Mouse (Mus musculus) liver, embryonic 15.5 days (tissue): ENCODE data around the gene Epn1. TPM values are rescaled to one million over a fixed set of nuclear protein-coding genes. Genes with fewer than 3 reads are reported as not detected.

Experiments used
- ATAC-seq: fragments of 200-750 bp; cut with Nextera tagmentation; 2 replicates; pipeline ENCODE4 v1.8.0; 2017; ENCODE audit warnings: moderate number of reproducible peaks, mild to moderate bottlenecking, moderate library complexity; ENCODE audit not compliant: insufficient read depth
- H3K27ac ChIP-seq: fragments of 300-500 bp; sonication (generic); replicated peaks from 2 replicates; pipeline ENCODE4 v1.5.1; 2015; ENCODE audit warnings: mild to moderate bottlenecking, inconsistent platforms
- H3K27me3 ChIP-seq: fragments of 300-500 bp; sonication (generic); 2 replicates; pipeline ENCODE4 v1.6.1; 2015; ENCODE audit warnings: mild to moderate bottlenecking, inconsistent platforms
- H3K36me3 ChIP-seq: fragments of 300-500 bp; sonication (generic); replicated peaks from 2 replicates; pipeline ENCODE4 v1.6.1; 2015; ENCODE audit warnings: moderate library complexity, mild to moderate bottlenecking, inconsistent platforms
- H3K4me1 ChIP-seq: fragments of 300-500 bp; sonication (generic); replicated peaks from 2 replicates; pipeline ENCODE4 v1.6.1; 2015; ENCODE audit warnings: inconsistent platforms
- H3K4me2 ChIP-seq: fragments of 300-500 bp; sonication (generic); 2 replicates; pipeline ENCODE4 v1.6.1; 2015; ENCODE audit warnings: moderate library complexity, mild to moderate bottlenecking, inconsistent platforms
- H3K4me3 ChIP-seq: fragments of 300-500 bp; sonication (generic); replicated peaks from 2 replicates; pipeline ENCODE4 v1.5.1; 2015; ENCODE audit warnings: mild to moderate bottlenecking, inconsistent platforms
- H3K9ac ChIP-seq: fragments of 300-500 bp; sonication (generic); 2 replicates; pipeline ENCODE4 v1.6.1; 2015; ENCODE audit warnings: moderate library complexity, mild to moderate bottlenecking, inconsistent platforms
- H3K9me3 ChIP-seq: fragments of 300-500 bp; sonication (generic); replicated peaks from 2 replicates; pipeline ENCODE4 v1.6.1; 2016; ENCODE audit warnings: inconsistent platforms
- WGBS: fragments of 180-500 bp; shearing (Covaris S2); methylation state at CpG from one replicate; pipeline ENCODE4 v1.1.7; 2015; ENCODE audit warnings: mixed read lengths; ENCODE audit not compliant: insufficient replicate concordance; 5-methylcytosine and 5-hydroxymethylcytosine counted together
- polyA plus RNA-seq: library from polyadenylated mRNA; unstranded; fragments of >200 nt; fragmentation: Nextera tagmentation; extraction: Ambion mirVana; gene quantifications from 2 replicates; pipeline ENCODE4 v1.2.1, GENCODE M21; 2015

Epn1 gene
- polyA plus RNA-seq, 1 experiment from 2014 or later = 49.2 TPM

GRCm38 (mm10) chr7:5098769-5099168, 18.7 kb downstream of the Epn1 start:
- no peak overlapping the region for H3K27ac ChIP-seq
- peaks cover 55% of the 10 kb centered on the region for H3K36me3 ChIP-seq
- no peaks in the 10 kb centered on the region for H3K9me3 ChIP-seq
- H3K4me3 ChIP-seq = no peak overlapping the region
- WGBS = 81% methylated on average over 5 of the region's 5 CpGs
- H3K27me3 ChIP-seq = no peaks in the 10 kb centered on the region
- H3K4me2 ChIP-seq = no peak overlapping the region
- no peak overlapping the region for H3K9ac ChIP-seq
- no peaks in the 10 kb centered on the region for H3K4me1 ChIP-seq
- ATAC-seq = no peak

GRCm38 (mm10) chr7:5099796-5100195, 19.8 kb downstream of the Epn1 start:
- no peak for ATAC-seq
- H3K9me3 ChIP-seq = no peaks in the 10 kb centered on the region
- no peak overlapping the region for H3K27ac ChIP-seq
- no peak overlapping the region for H3K9ac ChIP-seq
- H3K36me3 ChIP-seq = peaks cover 45% of the 10 kb centered on the region
- no peaks in the 10 kb centered on the region for H3K27me3 ChIP-seq
- no peak overlapping the region for H3K4me2 ChIP-seq
- WGBS = 73% methylated on average over 3 of the region's 3 CpGs
- no peaks in the 10 kb centered on the region for H3K4me1 ChIP-seq
- H3K4me3 ChIP-seq = no peak overlapping the region

GRCm38 (mm10) chr7:5101066-5101663, 21.1 kb downstream of the Epn1 start:
- Histone ChIP-seq H3K9ac (no peak overlapping the region), H3K4me3 (no peak overlapping the region), H3K36me3 (peaks cover 31% of the 10 kb centered on the region), H3K9me3 (no peaks in the 10 kb centered on the region), H3K4me2 (no peak overlapping the region), H3K4me1 (no peaks in the 10 kb centered on the region), H3K27ac (no peak overlapping the region), H3K27me3 (no peaks in the 10 kb centered on the region)
- peak; percentile 33 for ATAC-seq
- 31% methylated on average over 10 of the region's 10 CpGs for WGBS

GRCm38 (mm10) chr7:5102564-5102963, 22.5 kb downstream of the Epn1 start:
- ATAC-seq = no peak
- no peaks in the 10 kb centered on the region for H3K9me3 ChIP-seq
- no peaks in the 10 kb centered on the region for H3K27me3 ChIP-seq
- H3K4me1 ChIP-seq = no peaks in the 10 kb centered on the region
- H3K9ac ChIP-seq = no peak overlapping the region
- H3K36me3 ChIP-seq = peaks cover 17% of the 10 kb centered on the region
- 71% methylated on average over 2 of the region's 2 CpGs for WGBS
- no peak overlapping the region for H3K4me3 ChIP-seq
- no peak overlapping the region for H3K4me2 ChIP-seq
- H3K27ac ChIP-seq = no peak overlapping the region

GRCm38 (mm10) chr7:5108272-5108671, 28.2 kb downstream of the Epn1 start:
- Histone ChIP-seq H3K4me3 (no peak overlapping the region), H3K27ac (no peak overlapping the region), H3K9ac (no peak overlapping the region), H3K36me3 (no peaks in the 10 kb centered on the region), H3K27me3 (no peaks in the 10 kb centered on the region), H3K4me1 (no peaks in the 10 kb centered on the region), H3K9me3 (no peaks in the 10 kb centered on the region), H3K4me2 (no peak overlapping the region)
- no peak for ATAC-seq
- WGBS = 53% methylated on average over 4 of the region's 4 CpGs

- no peak overlapping the region for H3K9ac ChIP-seq
- no peaks in the 10 kb centered on the region for H3K27me3 ChIP-seq
- no peak overlapping the region for H3K4me2 ChIP-seq
- WGBS = 71% methylated on average over 8 of the region's 8 CpGs
- no peaks in the 10 kb centered on the region for H3K9me3 ChIP-seq
- no peaks in the 10 kb centered on the region for H3K4me1 ChIP-seq
- no peak overlapping the region for H3K4me3 ChIP-seq
- no peak overlapping the region for H3K27ac ChIP-seq
- no peak for ATAC-seq
- no peaks in the 10 kb centered on the region for H3K36me3 ChIP-seq
Measured at GRCm38 (mm10) chr7:5109301-5109700, 29.3 kb downstream of the Epn1 start.

- no peaks in the 10 kb centered on the region for H3K36me3 ChIP-seq
- H3K27ac ChIP-seq = no peak overlapping the region
- no peak overlapping the region for H3K9ac ChIP-seq
- no peak overlapping the region for H3K4me3 ChIP-seq
- no peak overlapping the region for H3K4me2 ChIP-seq
- no peak for ATAC-seq
- no peaks in the 10 kb centered on the region for H3K9me3 ChIP-seq
- WGBS = 21% methylated on average over 3 of the region's 3 CpGs
- no peaks in the 10 kb centered on the region for H3K27me3 ChIP-seq
- H3K4me1 ChIP-seq = no peaks in the 10 kb centered on the region
Measured at GRCm38 (mm10) chr7:5112701-5113100, 32.7 kb downstream of the Epn1 start.

GRCm38 (mm10) chr7:5116850-5117249, 36.8 kb downstream of the Epn1 start, which contains the start of gene Rfpl4:
Gene Rfpl4, minus strand, starts transcription at chr7:5116950.
- H3K27ac ChIP-seq = no peak within 1 kb of the TSS
- no peak within 1 kb of the TSS for H3K4me2 ChIP-seq
- no peak within 1 kb of the TSS for H3K9ac ChIP-seq
- no peaks in the 10 kb centered on the region for H3K4me1 ChIP-seq
- no peaks in the 10 kb centered on the region for H3K36me3 ChIP-seq
- ATAC-seq = no peak
- H3K4me3 ChIP-seq = no peak within 1 kb of the TSS
- H3K9me3 ChIP-seq = no peaks in the 10 kb centered on the region
- 51% methylated on average over 3 of the region's 3 CpGs for WGBS
- H3K27me3 ChIP-seq = no peaks in the 10 kb centered on the region

- Histone ChIP-seq H3K27me3 (no peaks in the 10 kb centered on the region; the same call in none of the 2 replicates), H3K9me3 (no peaks in the 10 kb centered on the region), H3K4me1 (peaks cover 7% of the 10 kb centered on the region; the same call in 1 of the 2 replicates), H3K4me2 (peak overlapping the region; percentile 69), H3K27ac (no peak overlapping the region), H3K36me3 (no peaks in the 10 kb centered on the region), H3K9ac (no peak overlapping the region), H3K4me3 (no peak overlapping the region)
- no peak for ATAC-seq
- WGBS = 62% methylated on average over 8 of the region's 8 CpGs
Measured at GRCm38 (mm10) chr7:5125078-5125477, 45.0 kb downstream of the Epn1 start.

- H3K9ac ChIP-seq = 0 out of 2 replicates have a peak within 1 kb of the TSS, but pooled peaks have one; percentile 7
- 14% methylated on average over 42 of the region's 42 CpGs for WGBS
- no peak; the same call in 1 of the 2 replicates for ATAC-seq
- H3K27me3 ChIP-seq = no peaks in the 10 kb centered on the region; the same call in none of the 2 replicates
- no peak within 1 kb of the TSS for H3K27ac ChIP-seq
- H3K4me1 ChIP-seq = peaks cover 7% of the 10 kb centered on the region; the same call in 1 of the 2 replicates
- H3K4me2 ChIP-seq = peak within 1 kb of the TSS; percentile 69
- H3K9me3 ChIP-seq = no peaks in the 10 kb centered on the region
- H3K36me3 ChIP-seq = no peaks in the 10 kb centered on the region
- peak within 1 kb of the TSS; percentile 35 for H3K4me3 ChIP-seq
Measured at GRCm38 (mm10) chr7:5125549-5126406, 45.7 kb downstream of the Epn1 start, which contains the start of gene Rasl2-9. Gene Rasl2-9, minus strand, starts transcription at chr7:5125950.
